In the genomic region with DNA sequence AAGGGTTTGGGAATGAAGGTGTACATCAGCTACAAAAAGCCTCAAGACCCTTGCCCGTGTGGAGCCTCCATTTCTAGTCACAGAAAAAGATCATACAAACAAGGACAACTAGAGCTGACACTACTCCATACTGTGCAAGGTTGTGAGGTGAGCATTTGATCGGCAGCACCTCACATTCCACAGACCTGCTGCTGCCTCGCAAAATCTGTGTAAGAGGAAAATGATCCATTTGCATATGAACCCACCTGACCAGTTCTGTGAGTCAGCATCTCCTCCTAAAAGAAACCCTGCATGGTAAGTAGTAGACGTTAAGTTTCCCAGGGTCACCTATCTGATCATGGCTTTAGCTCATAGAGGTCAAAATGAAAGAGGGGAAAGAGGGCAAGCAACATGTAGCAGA, we compare ENCODE assay signal across 14 mouse cellular contexts.
"Had no signal": no experiment of that assay in that cellular context is flagged by ENCODE, and none has a peak within 500 bp of the region (broad histone marks: within the 10 kb centered on the region; RNA-seq: fewer than 3 reads in every experiment).

No protein-coding gene starts in this region.

- DNase-seq: left cerebral cortex, postnatal 4 days; liver, postnatal 0 days; lung, postnatal 10 days; lung, postnatal 36 days; midbrain, embryonic 14.5 days; thymus, postnatal 25 days had no signal

- H3K36me3 ChIP-seq: limb, embryonic 12.5 days; limb, embryonic 15.5 days; lung, embryonic 15.5 days had no signal

- H3K9me3 ChIP-seq: limb, embryonic 12.5 days; limb, embryonic 15.5 days; lung, embryonic 15.5 days had no signal

- H3K4me2 ChIP-seq: limb, embryonic 12.5 days; limb, embryonic 15.5 days; liver, embryonic 11.5 days; lung, embryonic 15.5 days; midbrain, embryonic 11.5 days had no signal

- H3K27ac ChIP-seq: limb, embryonic 12.5 days; limb, embryonic 15.5 days; liver, embryonic 14.5 days; lung, embryonic 15.5 days had no signal

- ATAC-seq: inflammation-experienced regulatory T-cells, adult 6 months; intestine, embryonic 16.5 days; liver, postnatal 0 days had no signal

- H3K27me3 ChIP-seq: limb, embryonic 12.5 days; limb, embryonic 15.5 days; lung, embryonic 15.5 days had no signal

- H3K4me1 ChIP-seq: limb, embryonic 12.5 days; limb, embryonic 15.5 days; lung, embryonic 15.5 days had no signal

- H3K4me3 ChIP-seq: limb, embryonic 12.5 days; limb, embryonic 15.5 days; lung, embryonic 15.5 days had no signal

- H3K9ac ChIP-seq: limb, embryonic 12.5 days; limb, embryonic 15.5 days; liver, embryonic 14.5 days; liver, postnatal 0 days; lung, embryonic 15.5 days had no signal
